Mouse (Mus musculus) ES-Bruce4 (cell line): ENCODE measurements at regions not wholly inside any gene's neighbourhood (a gene's known extent, or its start where the extent isn't known, plus 50 kb on each side); places are given as distances from the start of the nearest gene placed in this dataset.

ENCODE experiments used
- CTCF ChIP-seq: IDR thresholded peaks from one replicate; pipeline ENCODE4 v1.8.1; 2011; ENCODE audit warnings: low read depth, low read length
- EP300 ChIP-seq: IDR thresholded peaks from 2 replicates; pipeline ENCODE4 v1.6.1; 2011; ENCODE audit warnings: low read depth, low read length; ENCODE audit not compliant: insufficient read depth
- POLR2A ChIP-seq: IDR thresholded peaks from one replicate; pipeline ENCODE4 v1.8.1; 2011; ENCODE audit warnings: low read length; ENCODE audit not compliant: insufficient read depth

- TF ChIP-seq CTCF: no peak
- TF ChIP-seq POLR2A: no peak
- TF ChIP-seq EP300: no peak
Observed at GRCm38 (mm10) chr9:49923981-49924501, 125.3 kb upstream of the Ncam1 start.
